Mouse (Mus musculus) telencephalon, adult 2 months (tissue): ENCODE measurements around the gene Crebzf.

Experiments
- DNase-seq: peaks from one replicate; pipeline ENCODE4 v3.0.0-alpha.2; 2011; ENCODE audit warnings: low read depth, low spot score

Gene Crebzf

DNA sequence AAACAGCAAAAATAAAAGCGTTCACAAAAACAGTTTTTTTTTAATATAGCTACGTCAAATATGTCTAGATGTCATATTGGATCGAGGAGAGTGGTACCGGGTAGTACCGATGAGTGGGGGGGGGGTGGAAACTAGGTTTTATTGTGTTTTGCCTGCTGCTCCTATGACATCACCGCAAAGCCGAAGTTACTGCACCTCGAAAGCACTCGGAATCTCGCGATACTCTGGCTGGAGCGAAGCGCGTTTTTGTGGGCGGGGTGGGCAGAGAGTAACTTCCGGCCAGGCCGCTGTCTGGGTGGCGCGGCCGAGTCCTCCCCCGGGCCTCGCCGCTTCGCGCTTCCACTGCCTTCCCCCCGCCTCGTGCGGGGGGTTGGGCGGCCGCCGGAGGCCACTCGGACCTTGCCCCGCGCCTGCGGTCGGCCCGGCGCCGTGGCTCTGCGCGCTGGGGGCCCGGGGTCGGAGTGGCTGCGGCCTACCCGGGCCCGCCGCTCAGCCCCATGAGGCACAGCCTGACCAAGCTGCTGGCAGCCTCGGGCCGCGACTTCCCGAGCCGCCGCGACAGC lies at the start of gene Crebzf:
Gene Crebzf, plus strand, starts transcription at position 212 of the 563 bp plus-strand sequence.
- DNase-seq: peak; percentile 98

DNA sequence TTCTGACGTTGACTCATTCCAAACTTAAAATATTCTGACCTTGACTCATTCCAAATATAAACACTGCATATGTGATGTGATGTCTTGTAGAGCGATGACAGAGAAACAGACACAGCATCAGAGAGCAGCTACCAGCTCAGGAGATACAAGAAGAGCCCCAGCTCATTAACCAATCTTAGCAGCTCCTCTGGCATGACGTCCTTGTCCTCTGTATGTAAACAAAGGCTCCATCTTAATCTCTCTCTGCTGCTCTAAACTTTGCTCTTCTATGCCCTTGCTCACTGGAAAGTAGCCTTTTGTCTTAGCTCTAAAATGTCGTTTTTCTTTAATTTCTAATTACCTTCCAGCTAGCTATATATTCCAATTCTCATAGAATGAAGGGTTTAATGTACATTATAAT lies 47.5 kb upstream of the Crebzf start:
- no peak for DNase-seq

DNA sequence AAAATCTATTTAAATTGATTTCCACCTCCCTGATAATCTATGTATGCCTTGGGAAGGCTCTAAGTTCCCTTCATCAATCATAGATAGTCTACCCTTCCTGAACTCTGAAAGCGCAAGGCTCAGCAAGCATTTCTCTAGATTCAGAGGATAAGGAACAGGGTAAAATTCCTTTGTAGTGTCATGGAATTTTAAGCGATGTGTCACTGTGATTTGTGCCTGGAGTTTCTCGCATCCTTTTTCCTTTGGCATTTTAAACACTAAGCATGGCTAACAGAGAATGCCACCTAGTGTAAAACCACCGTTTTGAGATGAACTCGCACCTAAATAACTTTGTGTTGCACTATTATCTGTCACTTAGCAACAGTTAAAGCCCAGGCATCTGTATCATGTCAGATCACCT lies 46.6 kb upstream of the Crebzf start:
- DNase-seq: no peak

DNA sequence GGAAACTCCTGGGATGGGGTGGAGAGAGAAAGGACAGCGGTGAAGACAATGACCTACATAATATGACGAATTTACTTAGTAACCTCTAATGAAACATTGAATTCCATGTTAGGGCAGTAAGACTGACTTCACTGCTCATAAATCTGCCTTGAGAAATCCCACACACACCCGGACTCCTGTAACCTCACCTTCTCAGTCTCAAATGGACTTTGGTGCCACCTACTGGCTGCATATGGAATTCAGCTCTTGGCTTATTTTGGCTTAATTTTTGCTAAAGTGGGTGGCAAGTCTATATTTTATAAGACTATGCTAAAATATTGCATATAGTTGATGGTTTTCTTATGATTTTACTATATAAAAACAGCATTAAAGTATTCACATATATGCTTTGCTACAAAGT lies 32.6 kb upstream of the Crebzf start:
- peak; percentile 45 for DNase-seq

DNA sequence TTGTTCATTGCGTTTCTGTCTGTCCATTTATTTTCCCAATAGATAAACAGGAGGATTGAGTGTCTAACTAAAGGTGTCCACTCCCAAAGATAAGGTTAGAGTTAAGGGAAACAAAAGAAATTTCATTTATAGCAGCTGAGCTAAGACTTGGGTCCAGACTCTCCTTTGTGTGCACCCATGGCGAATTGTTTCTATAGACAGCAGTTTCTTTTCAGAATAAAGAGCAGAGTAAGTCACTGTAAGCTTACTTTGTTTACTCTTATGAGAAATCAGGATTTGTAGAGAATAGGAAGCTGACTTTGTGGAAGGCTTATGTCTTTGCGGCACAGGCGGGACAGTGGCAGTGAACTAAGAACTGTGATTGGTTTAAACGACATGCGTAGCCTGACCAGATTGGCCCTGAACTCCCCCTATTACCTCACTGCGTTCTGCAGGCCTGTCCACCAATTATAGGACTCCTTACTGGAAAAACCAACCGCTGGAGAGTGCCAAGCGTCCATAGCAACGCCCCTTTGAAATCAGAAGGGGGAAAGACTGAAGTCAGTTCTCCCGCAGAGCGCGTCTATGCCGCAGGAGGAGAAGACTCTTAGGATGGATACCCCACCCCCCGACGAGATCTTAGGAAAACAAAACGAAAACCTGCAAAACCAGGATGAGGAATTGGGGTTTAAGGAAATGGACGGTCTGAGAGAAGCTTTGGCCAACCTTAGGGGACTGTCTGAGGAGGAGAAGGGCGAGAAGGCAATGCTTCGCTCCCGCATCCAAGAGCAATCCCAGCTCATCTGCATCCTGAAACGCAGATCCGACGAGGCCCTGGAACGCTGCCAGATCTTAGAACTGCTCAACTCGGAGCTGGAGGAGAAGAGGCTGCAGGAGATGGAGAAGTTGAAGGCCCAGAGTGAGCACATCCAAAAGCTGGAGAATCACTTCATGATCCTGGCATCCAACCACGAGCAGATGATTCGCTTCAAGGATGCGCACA lies 16.2 kb upstream of the Crebzf start, which contains the start of gene Ccdc89:
Gene Ccdc89, plus strand, starts transcription at position 558 of the 982 bp plus-strand sequence.
- peak; percentile 95 for DNase-seq

DNA sequence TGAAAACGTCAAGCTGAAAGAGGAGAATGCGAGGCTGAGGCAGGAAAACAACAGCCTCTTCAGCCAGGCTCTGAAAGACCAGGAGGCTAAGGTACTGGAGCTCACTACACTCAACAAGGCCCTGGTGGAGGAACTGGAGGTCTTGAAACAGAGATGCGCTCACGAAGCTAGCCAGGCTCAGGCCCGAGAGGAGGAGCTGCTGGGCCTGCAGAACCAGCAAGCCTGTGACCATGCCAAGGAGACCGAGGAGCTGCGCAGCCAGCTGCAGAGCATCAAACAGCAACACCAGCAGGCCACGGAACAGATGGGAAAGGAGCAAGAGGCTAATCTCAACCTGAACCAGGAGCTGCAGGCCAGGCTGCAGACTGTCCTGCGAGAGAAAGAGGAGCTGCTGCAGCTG lies 15.5 kb upstream of the Crebzf start:
- no peak for DNase-seq

DNA sequence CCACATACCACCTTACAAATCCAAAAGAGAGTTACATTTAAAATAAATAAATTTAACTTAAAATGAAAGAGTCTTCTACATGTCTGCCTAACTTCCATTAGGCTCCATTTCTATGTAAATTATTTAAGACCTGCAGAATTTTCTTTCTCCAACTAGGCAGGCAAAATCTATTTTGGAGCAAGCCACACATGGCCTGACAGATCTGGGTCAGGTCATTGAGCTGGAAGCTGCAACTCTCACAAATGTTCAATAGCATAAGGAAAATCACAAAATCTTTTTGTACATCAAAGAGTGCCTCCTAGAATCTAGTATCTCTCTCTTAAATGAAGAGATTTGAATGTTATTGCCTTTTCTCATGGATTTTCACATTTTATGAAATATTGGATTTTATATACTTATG lies 10.3 kb upstream of the Crebzf start:
- DNase-seq: no peak

DNA sequence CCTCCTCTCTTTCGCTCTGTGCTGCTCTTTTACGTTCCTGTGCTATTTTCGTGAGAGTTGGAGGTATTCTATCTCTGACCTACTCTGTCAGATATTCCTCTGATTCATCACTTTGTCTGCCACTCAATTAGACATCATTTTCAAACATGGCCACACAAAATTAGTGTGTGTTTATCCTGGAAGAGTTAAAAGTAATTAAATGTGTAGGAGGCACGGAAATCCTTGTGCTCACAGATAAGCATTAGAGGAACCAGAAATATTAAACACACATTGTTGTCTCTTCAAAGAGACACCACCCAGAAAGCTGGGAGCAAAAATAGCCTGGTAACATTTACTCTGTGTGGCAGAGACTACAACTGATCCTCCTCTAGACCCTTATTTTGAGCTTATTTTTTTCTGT lies 2.5 kb upstream of the Crebzf start:
- DNase-seq: no peak

DNA sequence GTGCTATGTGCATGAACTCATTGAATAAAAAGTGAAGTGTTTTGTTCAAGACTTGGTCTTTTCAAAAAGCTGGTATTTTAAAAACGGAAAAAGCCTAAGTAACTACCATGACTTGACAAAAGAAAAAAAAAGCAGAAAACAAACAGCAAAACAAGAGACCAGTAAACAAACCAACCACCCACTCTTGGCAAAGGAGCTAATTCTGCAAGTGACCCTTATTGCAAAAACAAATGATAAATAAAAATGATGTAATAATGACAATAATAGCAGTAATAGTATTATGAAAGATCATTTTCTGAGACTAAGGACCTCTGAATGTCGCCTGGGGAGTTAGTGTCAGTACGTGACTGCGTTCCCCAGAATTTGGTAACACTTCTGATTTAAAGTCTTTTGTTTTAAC lies 459 bp upstream of the Crebzf start:
- no peak for DNase-seq

DNA sequence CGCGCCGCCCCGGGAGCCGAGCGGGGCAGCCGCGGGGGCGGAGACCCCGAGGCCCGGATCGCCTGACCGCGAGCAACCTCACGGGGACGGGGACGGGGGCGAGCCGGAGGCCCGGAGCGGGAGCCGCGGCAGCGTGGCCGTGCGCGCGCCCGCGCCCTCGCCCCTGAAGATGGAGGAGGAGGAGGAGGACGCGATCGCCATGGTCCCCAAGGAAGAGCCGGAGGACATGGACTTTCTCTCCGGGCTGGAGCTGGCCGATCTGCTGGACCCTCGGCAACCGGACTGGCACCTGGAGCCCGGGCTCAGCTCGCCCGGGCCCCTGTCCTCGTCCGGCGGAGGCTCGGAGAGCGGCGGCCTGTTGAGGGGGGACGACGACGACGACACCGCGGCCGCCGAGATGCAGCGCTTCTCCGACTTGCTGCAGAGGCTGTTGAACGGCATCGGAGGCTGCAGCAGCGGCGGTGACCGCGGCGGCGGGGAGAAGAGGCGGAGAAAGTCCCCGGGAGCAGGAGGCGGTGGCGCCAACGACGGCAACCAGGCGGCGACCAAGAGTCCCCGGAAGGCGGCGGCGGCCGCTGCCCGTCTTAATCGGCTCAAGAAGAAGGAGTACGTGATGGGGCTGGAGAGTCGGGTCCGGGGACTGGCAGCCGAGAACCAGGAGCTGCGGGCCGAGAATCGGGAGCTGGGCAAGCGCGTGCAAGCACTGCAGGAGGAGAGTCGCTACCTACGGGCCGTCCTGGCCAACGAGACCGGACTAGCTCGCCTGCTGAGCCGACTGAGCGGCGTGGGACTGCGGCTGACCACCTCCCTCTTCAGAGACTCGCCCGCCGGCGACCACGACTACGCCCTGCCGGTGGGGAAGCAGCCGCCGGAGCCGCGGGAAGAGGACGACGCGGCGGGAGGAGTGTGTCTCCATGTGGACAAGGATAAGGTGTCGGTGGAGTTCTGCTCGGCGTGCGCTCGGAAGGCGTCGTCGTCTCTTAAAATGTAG lies 867 bp downstream of the Crebzf start:
- DNase-seq: no peak

DNA sequence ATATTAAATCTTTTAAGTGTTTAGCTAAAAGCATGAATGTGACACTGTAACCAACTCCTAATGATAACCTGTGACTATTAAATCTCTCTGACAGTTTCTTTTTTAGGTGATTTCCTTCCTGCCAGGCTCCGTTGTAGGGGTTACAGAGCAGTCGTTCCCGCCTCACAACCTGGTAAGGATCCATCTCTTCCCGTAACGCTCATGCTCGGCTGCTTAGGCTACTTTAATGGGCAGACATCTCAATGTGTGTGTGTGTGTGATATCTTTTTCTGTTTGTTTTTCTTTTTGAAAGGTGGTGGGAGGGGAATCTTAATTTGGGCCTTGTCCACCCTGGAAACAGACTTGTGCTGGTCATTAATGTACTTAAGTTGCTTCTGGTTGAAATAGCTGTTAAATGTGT lies 1.7 kb downstream of the Crebzf start:
- DNase-seq: no peak

DNA sequence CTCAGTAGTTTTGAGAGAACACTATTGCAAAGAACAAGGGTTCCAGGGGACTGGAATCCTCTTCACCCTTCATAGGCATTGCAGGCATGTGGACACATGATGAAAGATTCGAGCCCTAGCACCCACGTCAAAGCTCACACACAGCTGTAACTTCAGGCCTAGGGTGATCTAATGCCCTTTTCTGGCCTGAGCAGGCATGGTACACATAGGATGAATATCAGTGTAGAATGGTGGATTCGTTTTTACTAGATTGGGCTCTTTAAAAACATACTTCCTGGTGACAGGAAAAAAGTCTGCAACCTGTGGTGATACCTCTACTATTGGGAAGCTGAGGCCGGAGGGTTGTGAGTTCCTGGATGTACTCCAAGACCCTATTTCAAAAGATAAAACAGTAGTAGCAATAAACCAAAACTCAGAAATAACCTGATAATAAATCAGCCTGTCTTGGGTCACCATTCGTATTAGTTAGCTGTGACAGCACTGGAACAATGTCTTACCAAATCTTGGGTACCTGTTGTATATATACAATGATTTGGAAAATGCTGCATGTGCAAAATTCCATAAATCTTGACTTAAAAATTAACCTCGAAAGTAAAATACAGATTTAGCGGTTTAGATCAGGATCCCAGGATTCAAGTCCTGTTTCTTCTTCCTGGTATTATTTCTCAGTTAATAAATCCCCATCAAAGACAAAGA lies 13.8 kb downstream of the Crebzf start:
- no peak for DNase-seq

DNA sequence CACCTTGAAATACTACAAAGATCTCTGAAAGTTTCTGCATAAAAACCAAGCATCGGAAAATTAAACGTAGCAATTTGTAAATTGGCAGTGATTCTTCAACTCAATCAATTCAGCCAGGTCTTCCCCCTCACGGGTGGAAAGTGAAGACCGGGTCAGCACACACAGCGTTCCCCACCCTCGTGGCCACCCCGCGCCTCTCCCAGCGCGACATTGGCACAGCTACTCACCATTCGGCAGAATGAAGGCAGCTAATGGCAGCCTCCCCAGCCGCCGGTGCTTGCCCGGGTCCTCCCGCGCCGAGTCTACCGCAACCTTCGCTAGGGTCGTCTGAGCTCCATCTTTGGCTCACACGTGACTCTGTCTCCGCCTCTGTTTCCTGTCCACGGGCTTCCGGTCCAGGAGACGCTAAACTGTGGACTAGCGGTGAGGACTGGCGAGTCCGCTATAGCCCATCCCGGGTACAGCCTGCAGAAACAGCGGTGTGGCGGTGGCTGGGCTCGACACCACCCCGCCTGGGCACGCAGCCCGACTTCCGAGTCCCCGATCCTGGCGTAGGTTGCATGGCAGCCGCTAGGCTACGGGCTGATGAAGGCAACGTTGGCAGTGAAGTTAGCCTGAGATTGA lies 14.4 kb downstream of the Crebzf start, which contains the start of gene Tmem126a:
Gene Tmem126a, minus strand, starts transcription at position 385 of the 624 bp plus-strand sequence.
- DNase-seq: peak; percentile 86

DNA sequence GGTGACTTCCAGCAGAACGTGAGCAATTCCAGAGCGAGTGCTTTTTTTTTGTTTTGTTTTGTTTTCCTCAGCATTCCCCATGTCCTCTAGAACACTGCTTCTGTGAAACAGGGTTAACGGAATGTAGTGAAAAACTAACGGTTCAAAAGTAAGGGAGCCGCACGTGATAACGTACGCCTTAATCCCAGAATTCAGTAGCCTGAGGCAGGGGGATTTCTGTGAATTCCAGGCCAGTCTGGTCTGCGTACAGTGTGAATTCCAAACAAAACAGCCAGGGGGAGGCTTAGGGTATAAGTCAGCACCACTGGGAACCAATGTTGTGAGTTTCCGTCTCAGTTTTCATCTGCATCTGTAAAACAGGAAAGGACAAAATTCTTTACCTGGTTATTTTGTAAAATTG lies 15.0 kb downstream of the Crebzf start:
- DNase-seq: no peak

DNA sequence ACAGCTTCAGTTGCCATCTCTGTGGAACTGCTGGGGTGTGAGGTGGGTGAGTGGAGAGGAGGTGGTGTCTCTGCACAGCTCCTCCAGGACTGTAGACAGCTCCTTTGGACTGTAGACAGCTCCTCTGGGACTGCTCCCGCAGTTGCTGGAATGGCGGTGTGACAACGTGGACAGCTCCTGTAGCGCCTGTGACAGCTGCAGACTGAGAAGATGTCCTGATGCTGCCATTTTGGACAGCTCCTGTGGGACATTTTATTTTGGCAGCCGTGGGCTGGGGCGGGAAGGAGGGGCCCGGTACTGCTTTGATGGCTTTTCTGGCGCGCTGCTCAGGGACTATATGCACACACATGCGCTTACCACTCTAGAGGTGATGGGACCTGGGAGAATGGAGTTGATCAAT lies 17.8 kb downstream of the Crebzf start:
- DNase-seq: no peak

DNA sequence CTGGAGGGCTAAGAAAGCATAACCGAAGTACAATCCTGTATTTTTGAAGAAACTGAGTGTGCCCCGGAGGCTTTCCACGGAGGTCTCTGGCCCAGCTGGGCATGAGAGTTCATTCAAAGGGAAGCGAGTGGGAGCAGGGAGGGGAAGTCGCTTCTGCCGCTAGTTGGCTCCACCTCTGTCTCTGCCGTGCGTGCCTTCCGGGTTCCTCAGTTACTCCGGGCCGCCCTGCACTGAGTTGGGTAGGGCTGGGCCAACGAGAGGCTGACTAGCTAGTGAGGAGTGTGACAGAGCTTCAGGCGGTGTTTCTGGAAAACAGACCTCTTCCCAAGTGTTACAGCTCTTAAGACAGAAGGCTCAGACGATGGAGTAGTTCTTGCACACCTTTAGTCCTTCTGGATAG lies 18.4 kb downstream of the Crebzf start:
- no peak for DNase-seq

DNA sequence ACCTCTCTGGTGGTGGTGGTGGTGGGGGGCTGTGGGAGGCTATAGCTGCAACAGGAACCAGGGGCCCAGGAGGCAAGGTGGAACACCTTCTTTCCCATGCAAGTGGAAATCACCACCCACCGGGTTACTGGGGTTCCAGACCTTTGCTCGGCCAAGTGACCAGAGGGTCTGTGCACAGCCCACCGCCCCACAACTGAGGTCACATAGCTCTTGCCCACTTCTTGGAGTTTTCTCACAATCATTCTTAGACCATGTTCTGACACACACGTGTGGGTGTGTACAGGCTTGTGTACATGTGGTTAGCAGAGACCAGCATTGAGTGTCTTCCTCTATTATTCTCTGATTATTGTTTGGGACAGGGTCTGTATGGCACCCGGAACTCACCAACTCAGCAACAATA lies 18.9 kb downstream of the Crebzf start:
- no peak for DNase-seq

DNA sequence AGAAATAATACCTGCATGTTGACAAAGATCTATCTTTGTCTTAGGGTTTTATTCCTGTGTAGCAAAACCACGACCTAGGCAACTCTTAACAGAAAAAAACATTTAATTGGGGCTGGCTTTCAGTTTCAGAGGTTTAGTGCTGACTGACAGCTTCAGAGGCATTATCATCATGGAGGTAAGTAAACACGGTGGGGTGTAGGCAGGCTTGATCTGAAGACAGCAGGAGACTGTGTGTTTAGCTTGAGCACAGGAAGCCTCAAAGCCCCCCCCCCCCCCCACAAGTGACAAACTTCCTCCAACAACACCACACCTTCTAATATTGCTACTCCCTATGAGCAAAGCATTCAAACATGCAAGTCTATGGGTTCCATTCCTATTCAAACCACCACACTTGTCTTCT lies 31.0 kb downstream of the Crebzf start:
- DNase-seq: no peak

DNA sequence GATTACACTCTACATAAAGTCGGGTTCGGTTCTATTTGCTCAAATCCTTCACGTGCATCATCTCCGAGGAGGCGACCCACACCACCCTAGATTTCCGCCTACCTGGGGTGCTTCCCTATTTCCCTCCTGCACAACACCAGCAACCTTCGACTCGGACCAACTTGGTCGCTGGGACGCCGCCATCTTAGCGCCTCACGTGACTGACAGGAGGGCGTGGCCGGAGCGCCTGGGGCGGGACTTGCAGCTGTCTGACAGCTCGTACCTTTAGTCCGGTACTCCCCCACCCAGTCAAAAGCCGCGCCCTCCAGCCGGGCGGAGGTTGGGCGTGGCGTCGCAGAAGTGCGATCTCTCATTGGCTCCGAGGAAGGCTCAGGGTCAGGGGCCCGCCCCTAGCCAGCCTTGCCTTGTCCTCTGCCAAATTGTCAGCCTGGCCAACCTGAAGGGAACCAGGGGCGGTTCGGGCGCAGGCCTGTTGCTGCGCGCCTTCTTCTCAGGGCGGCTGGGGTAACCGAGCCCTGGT lies 33.3 kb downstream of the Crebzf start, which contains the start of gene Tmem126b:
Gene Tmem126b, minus strand, starts transcription at position 209 of the 520 bp plus-strand sequence.
- DNase-seq: peak; percentile 98
